In genomic region chr9:101509196-101509595, GRCm38 (mm10) we compare ENCODE assay signal across 26 mouse cellular contexts.
"Had no signal": no experiment of that assay in that cellular context is flagged by ENCODE, and none has a peak within 500 bp of the region (broad histone marks: within the 10 kb centered on the region; RNA-seq: fewer than 3 reads in every experiment).

No protein-coding gene starts in this region.

- H3K27ac ChIP-seq: gastrocnemius, adult 2 months; heart, embryonic 10.5 days; hindbrain, embryonic 10.5 days; hindbrain, embryonic 12.5 days; hindbrain, embryonic 14.5 days; intestine, embryonic 15.5 days; layer of hippocampus, adult 2 months; left cerebral cortex, adult 2 months; limb, embryonic 10.5 days; limb, embryonic 12.5 days; liver, embryonic 13.5 days had no signal

- H3K36me3 ChIP-seq: heart, embryonic 10.5 days; heart, embryonic 12.5 days; hindbrain, embryonic 10.5 days; hindbrain, embryonic 12.5 days; intestine, embryonic 15.5 days; limb, embryonic 10.5 days; limb, embryonic 12.5 days; liver, embryonic 13.5 days had no signal

- ATAC-seq: inflammation-experienced regulatory T-cells, adult 6 months; intestine, embryonic 15.5 days; intestine, postnatal 0 days had no signal

- H3K9ac ChIP-seq: heart, embryonic 12.5 days; hindbrain, embryonic 12.5 days; hindbrain, embryonic 14.5 days; intestine, embryonic 15.5 days; limb, embryonic 12.5 days; liver, embryonic 13.5 days had no signal

- H3K4me2 ChIP-seq: heart, embryonic 12.5 days; hindbrain, embryonic 12.5 days; hindbrain, embryonic 14.5 days; intestine, embryonic 15.5 days; limb, embryonic 12.5 days; liver, embryonic 11.5 days; liver, embryonic 13.5 days had no signal

- H3K4me3 ChIP-seq: gastrocnemius, adult 2 months; heart, embryonic 10.5 days; heart, embryonic 12.5 days; hindbrain, embryonic 10.5 days; hindbrain, embryonic 12.5 days; intestine, embryonic 15.5 days; layer of hippocampus, adult 2 months; left cerebral cortex, adult 2 months; limb, embryonic 10.5 days; limb, embryonic 12.5 days; liver, embryonic 13.5 days had no signal

- DNase-seq: gastrocnemius, adult 2 months; gastrocnemius, postnatal 10 days; gastrocnemius, postnatal 25 days; heart, adult 18-20 months; heart, postnatal 10 days; heart, postnatal 4 days; kidney, adult 18-20 months; kidney, adult 8-10 months; kidney, postnatal 10 days; kidney, postnatal 25 days; kidney, postnatal 4 days; liver; liver, embryonic 13.5 days had no signal

- H3K27me3 ChIP-seq: heart, embryonic 12.5 days; hindbrain, embryonic 12.5 days; intestine, embryonic 15.5 days; limb, embryonic 12.5 days; liver, embryonic 13.5 days had no signal

- H3K4me1 ChIP-seq: heart, embryonic 10.5 days; heart, embryonic 12.5 days; hindbrain, embryonic 10.5 days; hindbrain, embryonic 12.5 days; intestine, embryonic 15.5 days; limb, embryonic 10.5 days; limb, embryonic 12.5 days; liver, embryonic 13.5 days had no signal

- H3K9me3 ChIP-seq: heart, embryonic 10.5 days; hindbrain, embryonic 10.5 days; hindbrain, embryonic 12.5 days; intestine, embryonic 15.5 days; limb, embryonic 10.5 days; limb, embryonic 12.5 days; liver, embryonic 13.5 days had no signal
